Mouse (Mus musculus) limb, embryonic 14.5 days (tissue): ENCODE measurements around the gene Hif3a. TPM values are rescaled to one million over a fixed set of nuclear protein-coding genes. Genes with fewer than 3 reads are reported as not detected.

ENCODE experiments used
- ATAC-seq: fragments of 200-750 bp; cut with Nextera tagmentation; 2 replicates; pipeline ENCODE4 v1.8.0; 2017; ENCODE audit warnings: low read depth, moderate number of reproducible peaks, moderate TSS enrichment; ENCODE audit not compliant: low FRiP score
- DNase-seq: peaks from one replicate; pipeline ENCODE4 v3.0.0-alpha.2; 2015; ENCODE audit warnings: low spot score
- H3K27ac ChIP-seq: fragments of 300-500 bp; sonication (generic); replicated peaks from 2 replicates; pipeline ENCODE4 v1.5.1; 2014; ENCODE audit warnings: low read depth, mild to moderate bottlenecking, low read length, moderate library complexity, mixed read lengths
- H3K27me3 ChIP-seq: fragments of 300-500 bp; sonication (generic); 2 replicates; pipeline ENCODE4 v1.6.1; 2014; ENCODE audit warnings: low read length, mixed read lengths; ENCODE audit not compliant: control insufficient read depth, insufficient read depth
- H3K36me3 ChIP-seq: fragments of 300-500 bp; sonication (generic); 2 replicates; pipeline ENCODE4 v1.6.1; 2014; ENCODE audit warnings: mild to moderate bottlenecking, low read length, moderate library complexity, mixed read lengths; ENCODE audit not compliant: control insufficient read depth, insufficient read depth
- H3K4me1 ChIP-seq: fragments of 300-500 bp; sonication (generic); 2 replicates; pipeline ENCODE4 v1.6.1; 2014; ENCODE audit warnings: antibody characterized with exemption, low read length, mixed read lengths; ENCODE audit not compliant: control insufficient read depth, insufficient read depth
- H3K4me2 ChIP-seq: fragments of 300-500 bp; sonication (generic); replicated peaks from 2 replicates; pipeline ENCODE4 v1.6.1; 2014; ENCODE audit warnings: low read depth, mild to moderate bottlenecking, low read length, moderate library complexity; ENCODE audit not compliant: severe bottlenecking
- H3K4me3 ChIP-seq: fragments of 300-500 bp; sonication (generic); replicated peaks from 2 replicates; pipeline ENCODE4 v1.5.1; 2014; ENCODE audit warnings: low read length
- H3K9ac ChIP-seq: fragments of 300-500 bp; sonication (generic); 2 replicates; pipeline ENCODE4 v1.6.1; 2014; ENCODE audit warnings: mild to moderate bottlenecking, low read depth, low read length, moderate library complexity; ENCODE audit not compliant: severe bottlenecking
- H3K9me3 ChIP-seq: fragments of 300-500 bp; sonication (generic); 2 replicates; pipeline ENCODE4 v1.6.1; 2016; ENCODE audit warnings: low read length; ENCODE audit not compliant: control insufficient read depth
- POLR2A ChIP-seq: fragments of 200-500 bp; IDR thresholded peaks from 2 replicates; pipeline ENCODE4 v1.8.0; 2012; ENCODE audit warnings: inconsistent platforms, mild to moderate bottlenecking, moderate library complexity, borderline replicate concordance; ENCODE audit not compliant: insufficient read depth, insufficient read length; ENCODE audit errors: extremely low read depth
- WGBS: fragments of 180-500 bp; shearing (Covaris S2); extraction: QIAGEN DNeasy Blood & Tissue Kit; methylation state at CpG from one replicate; pipeline ENCODE4 v1.1.7; 2014; 5-methylcytosine and 5-hydroxymethylcytosine counted together
- polyA plus RNA-seq, 2 experiments: library from polyadenylated mRNA; depleted of rRNA in 1 of 2; stranded (reverse) in 1 of 2; unstranded in 1 of 2; fragments of >200 nt; fragmentation: Nextera tagmentation in 1 of 2; extraction: Ambion mirVana in 1 of 2; gene quantifications; 2 replicates each; pipeline versions ENCODE4 v1.2.1 to v1.2.3; 2012 to 2014

The Hif3a gene
- polyA plus RNA-seq, 2 experiments, result 26.6 to 28.2 TPM

- TF ChIP-seq POLR2A, result no peak
- no peaks in the 10 kb centered on the region for H3K27me3 ChIP-seq
- no peak overlapping the region for H3K4me2 ChIP-seq
- DNase-seq, result no peak
- H3K27ac ChIP-seq, result no peak overlapping the region
- ATAC-seq, result no peak
- no peak overlapping the region for H3K9ac ChIP-seq
- H3K4me1 ChIP-seq, result peaks cover 6% of the 10 kb centered on the region; the same call in 1 of the 2 replicates
- no peak overlapping the region for H3K4me3 ChIP-seq
- H3K9me3 ChIP-seq, result no peaks in the 10 kb centered on the region
- H3K36me3 ChIP-seq, result no peaks in the 10 kb centered on the region
These were observed 4.8 kb upstream of the Hif3a start for GRCm38 (mm10) chr7:17067000-17067399.

- H3K36me3 ChIP-seq, result no peaks in the 10 kb centered on the region
- no peaks in the 10 kb centered on the region for H3K9me3 ChIP-seq
- H3K4me2 ChIP-seq, result no peak overlapping the region
- H3K4me1 ChIP-seq, result peaks cover 9% of the 10 kb centered on the region
- DNase-seq (peak; percentile 93), ATAC-seq (no peak)
- no peak for TF ChIP-seq POLR2A
- no peak overlapping the region for H3K9ac ChIP-seq
- whole genome bisulfite sequencing, result 8% methylated on average over 2 of the region's 2 CpGs
- no peaks in the 10 kb centered on the region for H3K27me3 ChIP-seq
- no peak overlapping the region for H3K27ac ChIP-seq
- H3K4me3 ChIP-seq, result no peak overlapping the region
These were observed 4.2 kb upstream of the Hif3a start for GRCm38 (mm10) chr7:17066412-17066811.

- Histone ChIP-seq H3K36me3 (no peaks in the 10 kb centered on the region), H3K4me3 (no peak overlapping the region), H3K9ac (no peak overlapping the region), H3K9me3 (no peaks in the 10 kb centered on the region), H3K27ac (no peak overlapping the region), H3K4me1 (peaks cover 17% of the 10 kb centered on the region), H3K4me2 (no peak overlapping the region), H3K27me3 (no peaks in the 10 kb centered on the region)
- TF ChIP-seq POLR2A, result no peak
- DNase-seq (no peak), ATAC-seq (no peak)
- 75% methylated on average over 8 of the region's 9 CpGs for WGBS
These were observed 3.4 kb upstream of the Hif3a start for GRCm38 (mm10) chr7:17065620-17066019.

GRCm38 (mm10) chr7:17062845-17063244 is 618 bp upstream of the Hif3a start:
- no peak; the same call in 1 of the 2 replicates for ATAC-seq
- peak overlapping the region; percentile 63 for H3K4me3 ChIP-seq
- H3K9ac ChIP-seq, result peak overlapping the region; percentile 40
- no peak overlapping the region for H3K27ac ChIP-seq
- H3K9me3 ChIP-seq, result no peaks in the 10 kb centered on the region
- TF ChIP-seq POLR2A, result no peak
- H3K4me1 ChIP-seq, result peaks cover 43% of the 10 kb centered on the region
- peak overlapping the region; percentile 77 for H3K4me2 ChIP-seq
- DNase-seq, result no peak
- H3K36me3 ChIP-seq, result no peaks in the 10 kb centered on the region
- 15% methylated on average over 11 of the region's 11 CpGs for WGBS
- H3K27me3 ChIP-seq, result no peaks in the 10 kb centered on the region

GRCm38 (mm10) chr7:17060782-17061605 is 1.2 kb downstream of the Hif3a start:
- H3K9me3 ChIP-seq, result no peaks in the 10 kb centered on the region
- no peaks in the 10 kb centered on the region for H3K27me3 ChIP-seq
- peak overlapping the region; percentile 66 for H3K9ac ChIP-seq
- H3K4me2 ChIP-seq, result peak overlapping the region; percentile 77
- no peaks in the 10 kb centered on the region for H3K36me3 ChIP-seq
- no peak for DNase-seq
- no peak for ATAC-seq
- 79% methylated on average over 21 of the region's 22 CpGs for WGBS
- peaks cover 61% of the 10 kb centered on the region for H3K4me1 ChIP-seq
- TF ChIP-seq POLR2A, result no peak
- peak overlapping the region; percentile 89 for H3K27ac ChIP-seq
- peak overlapping the region; percentile 63 for H3K4me3 ChIP-seq
